Mouse (Mus musculus) bone marrow macrophage, adult 2 months (primary cell): ENCODE results near the gene B3gntl1.

Experiments used
- CTCF ChIP-seq: IDR thresholded peaks from 2 replicates; pipeline ENCODE4 v1.5.1; 2012; ENCODE audit warnings: low read depth, mild to moderate bottlenecking, low read length, moderate library complexity
- POLR2A ChIP-seq: IDR thresholded peaks from 2 replicates; pipeline ENCODE4 v1.6.1; 2012; ENCODE audit warnings: mild to moderate bottlenecking, low read depth, low read length, borderline replicate concordance

DNA sequence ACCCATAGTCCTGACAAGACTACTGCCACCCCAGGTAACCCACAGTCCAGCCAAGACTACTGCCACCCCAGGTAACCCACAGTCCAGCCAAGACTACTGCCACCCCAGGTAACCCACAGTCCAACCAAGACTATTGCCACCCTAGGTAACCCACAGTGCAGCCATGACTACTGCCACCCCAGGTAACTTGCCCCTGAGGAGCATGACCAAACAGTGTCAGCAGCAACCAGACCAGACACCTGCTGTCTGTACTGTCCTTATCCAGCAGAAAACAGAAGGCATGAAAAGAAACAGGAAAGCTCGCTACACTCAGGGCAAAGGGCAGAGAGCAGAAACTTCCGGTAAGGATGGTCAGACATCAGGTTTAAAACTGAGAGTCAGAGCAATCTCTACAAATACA is 11.8 kb downstream of the B3gntl1 start:
- no peak for TF ChIP-seq POLR2A
- TF ChIP-seq CTCF, result no peak
